Mouse (Mus musculus) left cerebral cortex, postnatal 10 days (tissue): Measurements from ENCODE around the gene D6Ertd527e. TPM values are rescaled to one million over a fixed set of nuclear protein-coding genes. Genes with fewer than 3 reads are reported as not detected.

ENCODE experiments used
- DNase-seq, 2 experiments: peaks; one replicate each; pipeline ENCODE4 v3.0.0; 2021 to 2022; ENCODE audit warnings: low spot score in 2 of 2, mixed read lengths in 1 of 2; ENCODE audit errors: extremely low spot score in 1 of 2
- intact Hi-C: fragments of 180-260 bp; cut with DNase I; formaldehyde crosslinking; loops from one replicate; pipeline ENCODE4 v1.15.1; 2025
- total RNA-seq, 2 experiments: library from RNA; stranded (reverse); gene quantifications; 2 replicates each; pipeline ENCODE4 v1.2.3; 2021

The D6Ertd527e gene
- total RNA-seq, 2 experiments from 2014 or later: not detected

GRCm38 (mm10) chr6:87139796-87140553, 35.4 kb downstream of the D6Ertd527e start:
- intact Hi-C loops: no loop called here
- no peak for DNase-seq

DNA sequence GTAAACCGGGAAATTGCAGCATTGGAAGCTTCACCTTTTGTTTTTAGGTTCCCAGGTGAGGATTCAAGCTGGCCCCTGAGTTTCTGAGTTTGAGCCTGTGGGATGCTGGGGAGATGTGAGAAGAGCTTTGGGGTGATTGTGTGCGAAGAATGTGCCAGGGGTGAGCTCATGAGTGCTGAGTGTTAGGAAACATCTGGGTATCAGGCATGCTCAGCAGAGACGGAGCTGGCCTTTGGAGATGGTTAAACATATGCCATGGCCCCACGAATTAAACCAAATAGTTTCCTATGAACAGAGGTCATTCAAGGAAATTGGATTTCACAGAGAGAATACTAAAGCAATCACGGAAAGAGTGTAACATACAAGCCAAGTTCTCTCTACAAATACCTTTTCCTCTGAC, 37.7 kb downstream of the D6Ertd527e start:
- no peak for DNase-seq
- intact Hi-C loops: no loop called here

DNA sequence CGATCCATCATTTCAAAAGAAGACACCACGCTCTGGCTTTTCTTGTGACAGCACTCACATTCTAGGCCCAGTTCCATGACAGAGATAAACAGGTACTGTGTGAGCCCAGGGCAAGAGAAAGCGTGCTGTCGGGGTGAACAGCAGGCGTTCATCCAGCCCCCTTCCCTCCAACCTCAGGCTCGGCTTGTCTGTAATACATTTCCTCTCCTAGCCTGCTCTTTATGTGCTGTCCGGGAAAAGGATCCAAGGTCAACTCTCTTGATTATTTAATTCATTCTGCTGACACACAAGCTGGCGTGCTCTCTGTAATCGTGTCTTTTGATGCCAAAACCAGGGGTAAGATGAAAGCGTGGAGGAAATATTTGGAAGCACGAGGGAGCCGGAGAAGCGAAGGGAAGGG, 39.0 kb downstream of the D6Ertd527e start:
- DNase-seq: no peak
- intact Hi-C loops: no loop called here

GRCm38 (mm10) chr6:87147921-87148320, 43.4 kb downstream of the D6Ertd527e start:
- intact Hi-C loops: no loop called here
- no peak for DNase-seq

DNA sequence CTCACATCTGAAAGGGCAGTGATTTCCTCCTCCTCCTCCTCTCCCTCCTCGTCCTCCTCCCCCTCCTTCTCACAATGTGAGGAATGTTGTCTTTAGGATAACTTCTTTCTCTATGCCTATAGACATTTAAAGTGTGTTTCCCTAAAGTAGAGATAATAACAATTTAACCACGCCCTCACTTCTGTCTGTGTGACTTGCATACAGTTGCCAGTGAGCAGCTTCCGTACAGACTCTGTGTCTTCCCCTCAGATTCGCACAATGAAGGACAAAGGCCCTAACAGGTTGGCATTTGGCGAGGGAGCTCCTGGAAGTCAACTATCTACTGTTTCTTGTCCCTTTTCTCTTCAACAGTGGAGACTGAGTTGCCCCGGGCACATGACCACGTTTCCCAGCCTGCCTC, 45.9 kb downstream of the D6Ertd527e start:
- no peak for DNase-seq
- intact Hi-C loops: no loop called here

- intact Hi-C loops: no loop called here
- DNase-seq: no peak
These were observed 46.9 kb downstream of the D6Ertd527e start for GRCm38 (mm10) chr6:87151427-87151826.

DNA sequence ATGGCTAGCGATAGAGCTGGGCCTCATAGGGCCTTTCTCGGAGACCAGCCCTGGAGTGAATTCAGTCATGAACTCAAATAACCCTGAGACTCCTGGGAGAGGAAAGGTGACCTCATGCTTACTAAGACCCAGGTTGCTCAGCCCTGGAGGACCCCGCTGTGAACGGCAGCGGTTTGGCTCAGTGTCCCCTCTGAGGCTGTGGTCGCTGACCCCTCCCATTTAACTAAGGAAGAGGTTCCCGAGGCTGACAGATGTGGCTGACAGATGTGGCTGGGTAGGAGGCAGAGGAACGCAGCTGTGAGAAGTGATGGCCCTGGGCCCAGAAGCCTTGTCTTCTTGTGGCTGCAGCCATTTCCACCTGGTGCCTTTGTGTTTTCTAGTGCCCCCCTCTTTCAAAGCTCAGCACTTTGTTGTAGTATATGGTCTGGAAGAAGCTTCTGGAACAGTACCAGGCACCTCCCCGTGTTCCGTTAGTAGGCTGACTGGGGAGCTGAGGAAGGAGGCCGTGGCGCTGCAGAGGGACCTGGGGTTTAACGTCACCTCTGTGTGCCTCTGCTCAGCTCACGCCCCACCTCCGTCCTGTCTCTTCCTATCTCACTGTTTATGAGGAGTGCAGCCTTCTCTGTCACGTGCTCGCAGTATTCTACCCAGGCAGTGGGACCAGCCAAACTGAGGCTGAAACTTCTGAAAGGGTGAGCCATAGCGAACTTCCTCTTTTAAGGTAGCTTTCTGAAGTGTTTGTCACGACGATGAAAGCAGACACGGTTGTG, 48.1 kb downstream of the D6Ertd527e start:
- no peak for DNase-seq
- intact Hi-C loops: no loop called here

DNA sequence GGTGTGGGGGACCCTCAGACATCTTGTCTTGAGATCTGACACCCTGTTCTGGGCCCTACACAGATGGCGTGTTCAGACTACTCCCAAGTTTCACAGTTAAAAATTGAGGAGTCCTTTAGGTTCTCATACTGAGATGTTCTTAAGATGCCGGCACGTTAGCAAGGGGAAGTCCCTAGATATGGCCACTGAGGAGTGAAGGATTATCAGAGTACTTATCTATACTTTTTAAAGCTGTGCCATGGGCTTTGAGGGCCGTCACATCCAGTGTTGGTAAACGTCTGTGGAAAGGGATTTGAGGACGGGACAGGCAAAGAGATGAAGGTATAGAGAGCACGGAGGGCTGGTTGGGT, 48.7 kb downstream of the D6Ertd527e start:
- intact Hi-C loops: no loop called here
- no peak for DNase-seq

DNA sequence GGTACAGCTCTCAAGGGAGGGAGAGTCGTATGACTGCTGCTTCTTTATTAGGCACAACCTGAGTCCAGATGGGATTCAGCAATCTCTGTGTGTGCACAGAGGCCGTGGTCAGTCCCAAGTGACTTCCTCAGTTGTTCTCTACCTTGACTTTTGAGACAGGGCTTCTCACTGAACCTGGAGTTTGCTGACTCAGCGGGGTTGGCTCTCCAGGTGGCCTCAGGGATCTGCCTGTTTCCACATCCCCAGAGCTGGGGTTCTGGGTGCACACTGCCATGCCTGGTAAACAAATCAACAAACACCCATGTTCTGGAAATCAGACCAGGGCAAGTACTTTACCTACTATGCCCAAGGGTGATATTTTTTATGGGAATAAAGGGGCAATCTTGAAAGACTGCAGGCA, 49.3 kb downstream of the D6Ertd527e start:
- no peak for DNase-seq
- intact Hi-C loops: no loop called here

- DNase-seq: no peak
- intact Hi-C loops: no loop called here
These were observed 53.6 kb downstream of the D6Ertd527e start for GRCm38 (mm10) chr6:87158062-87158623.

GRCm38 (mm10) chr6:87160196-87160595, 55.6 kb downstream of the D6Ertd527e start:
- intact Hi-C loops: no loop called here
- DNase-seq: no peak

GRCm38 (mm10) chr6:87161391-87162263, 57.1 kb downstream of the D6Ertd527e start:
- intact Hi-C loops: no loop called here
- no peak for DNase-seq

Other genes starting within 250 kb of the D6Ertd527e start
- 10 to 100 TPM; 61.6 to 63.4 TPM for gene Nfu1, start 95.5 kb upstream of the D6Ertd527e start, total RNA-seq
- 10 to 100 TPM; 60.0 to 60.7 TPM for gene Gfpt1, start 61.9 kb upstream of the D6Ertd527e start, total RNA-seq
- gene Antxr1, start 231.1 kb downstream of the D6Ertd527e start, total RNA-seq: 10 to 100 TPM; 18.0 TPM
- gene Gkn1, start 246.2 kb downstream of the D6Ertd527e start, total RNA-seq: not detected